Mouse (Mus musculus) MEL (cell line): Measurements from ENCODE around the gene Pitpnc1. TPM values are rescaled to one million over a fixed set of nuclear protein-coding genes. Genes with fewer than 3 reads are reported as not detected.

Source experiments
- DNase-seq: peaks from one replicate; pipeline ENCODE4 v3.0.0; 2011; ENCODE audit warnings: low read depth, low spot score
- H3K27ac ChIP-seq: 2 replicates; pipeline ENCODE4 v1.5.1; 2012; ENCODE audit warnings: low read depth, mild to moderate bottlenecking, control low read depth, low read length, moderate library complexity; ENCODE audit not compliant: control insufficient read depth
- H3K27me3 ChIP-seq, 2 experiments: fragments of 150-350 bp in 1 of 2; sonication (generic) in 1 of 2; 2 replicates each; pipeline ENCODE4 v1.6.1; 2012; ENCODE audit warnings: low read length in 2 of 2, mild to moderate bottlenecking in 2 of 2, improper control_type of control experiment in 1 of 2, moderate library complexity in 1 of 2; ENCODE audit not compliant: insufficient read depth in 2 of 2, control insufficient read depth in 1 of 2
- H3K36me3 ChIP-seq, 2 experiments: 2 replicates each; pipeline ENCODE4 v1.6.1; 2012 to 2014; ENCODE audit warnings: low read length in 2 of 2, improper control_type of control experiment in 1 of 2, inconsistent platforms in 1 of 2, mild to moderate bottlenecking in 1 of 2; ENCODE audit not compliant: insufficient read depth in 2 of 2, control insufficient read depth in 1 of 2
- H3K4me1 ChIP-seq, 2 experiments: fragments of 150-350 bp in 1 of 2; sonication (generic) in 1 of 2; 2 replicates each; pipeline ENCODE4 v1.6.1; 2012; ENCODE audit warnings: low read length in 2 of 2, improper control_type of control experiment in 1 of 2, mild to moderate bottlenecking in 1 of 2; ENCODE audit not compliant: insufficient read depth in 2 of 2, control insufficient read depth in 1 of 2
- H3K4me3 ChIP-seq, 2 experiments: fragments of 150-350 bp in 1 of 2; sonication (generic) in 1 of 2; 2 replicates each; pipeline ENCODE4 v1.5.1; 2012; ENCODE audit warnings: low read depth in 2 of 2, low read length in 2 of 2, mild to moderate bottlenecking in 2 of 2, moderate library complexity in 2 of 2, control low read depth in 1 of 2, improper control_type of control experiment in 1 of 2; ENCODE audit not compliant: control insufficient read depth in 1 of 2, insufficient read depth in 1 of 2
- H3K79me2 ChIP-seq: 2 replicates; pipeline ENCODE4 v1.6.1; 2012; ENCODE audit warnings: mild to moderate bottlenecking, low read length, moderate library complexity; ENCODE audit not compliant: control insufficient read depth, poor library complexity, insufficient read depth
- H3K9ac ChIP-seq: 2 replicates; pipeline ENCODE4 v1.6.1; 2012; ENCODE audit warnings: low read depth, mild to moderate bottlenecking, control low read depth, low read length, moderate library complexity; ENCODE audit not compliant: control insufficient read depth, poor library complexity, severe bottlenecking
- H3K9me3 ChIP-seq: fragments of 150-350 bp; sonication (generic); replicated peaks from 2 replicates; pipeline ENCODE4 v1.6.1; 2012; ENCODE audit warnings: mild to moderate bottlenecking, low read length, improper control_type of control experiment, moderate library complexity; ENCODE audit not compliant: insufficient read depth
- CHD1 ChIP-seq: IDR thresholded peaks from 2 replicates; pipeline ENCODE4 v1.6.1; 2012; ENCODE audit warnings: low read depth, mild to moderate bottlenecking, inconsistent platforms, low read length, improper control_type of control experiment
- CHD2 ChIP-seq: IDR thresholded peaks from 2 replicates; pipeline ENCODE4 v1.6.1; 2011; ENCODE audit warnings: low read length, improper control_type of control experiment
- CTCF ChIP-seq, 3 experiments: IDR thresholded peaks in 2 of 3; conservative IDR thresholded peaks in 1 of 3; 2 replicates each; pipeline ENCODE4 v1.5.1; 2011 to 2012; ENCODE audit warnings: low read length in 3 of 3, low read depth in 2 of 3, mild to moderate bottlenecking in 2 of 3, improper control_type of control experiment in 1 of 3, inconsistent platforms in 1 of 3, mixed read lengths in 1 of 3, moderate library complexity in 1 of 3; ENCODE audit not compliant: control insufficient read depth in 1 of 3, insufficient read depth in 1 of 3, poor library complexity in 1 of 3, severe bottlenecking in 1 of 3
- ELF1 ChIP-seq: IDR thresholded peaks from 2 replicates; pipeline ENCODE4 v1.6.1; 2014; ENCODE audit warnings: low read depth, mild to moderate bottlenecking, inconsistent platforms, low read length, improper control_type of control experiment, moderate library complexity
- GABPA ChIP-seq: IDR thresholded peaks from 2 replicates; pipeline ENCODE4 v1.6.1; 2012; ENCODE audit warnings: low read depth, mild to moderate bottlenecking, inconsistent platforms, low read length, improper control_type of control experiment, moderate library complexity
- GATA1 ChIP-seq: IDR thresholded peaks from 2 replicates; pipeline ENCODE4 v1.6.1; 2011; ENCODE audit warnings: low read depth, low read length, improper control_type of control experiment
- HCFC1 ChIP-seq: IDR thresholded peaks from 2 replicates; pipeline ENCODE4 v1.6.1; 2012; ENCODE audit warnings: low read depth, mild to moderate bottlenecking, inconsistent platforms, low read length, improper control_type of control experiment, moderate library complexity
- KAT2A ChIP-seq: conservative IDR thresholded peaks from 2 replicates; pipeline ENCODE4 v1.6.1; 2012; ENCODE audit warnings: low read depth, low read length, improper control_type of control experiment, inconsistent platforms
- MAFK ChIP-seq: IDR thresholded peaks from 2 replicates; pipeline ENCODE4 v1.6.1; 2011; ENCODE audit warnings: low read depth, mild to moderate bottlenecking, low read length, improper control_type of control experiment, borderline replicate concordance
- MAX ChIP-seq: IDR thresholded peaks from 2 replicates; pipeline ENCODE4 v1.6.1; 2011; ENCODE audit warnings: low read length, improper control_type of control experiment
- MAZ ChIP-seq: IDR thresholded peaks from 2 replicates; pipeline ENCODE4 v1.6.1; 2012; ENCODE audit warnings: low read depth, mild to moderate bottlenecking, inconsistent platforms, low read length, improper control_type of control experiment
- MEF2A ChIP-seq: IDR thresholded peaks from 2 replicates; pipeline ENCODE4 v1.6.1; 2014; ENCODE audit warnings: low read depth, mild to moderate bottlenecking, inconsistent platforms, low read length, improper control_type of control experiment; ENCODE audit not compliant: poor library complexity, insufficient replicate concordance, severe bottlenecking; ENCODE audit errors: extremely low read depth
- MYB ChIP-seq: IDR thresholded peaks from 2 replicates; pipeline ENCODE4 v1.6.1; 2011; ENCODE audit warnings: mild to moderate bottlenecking, low read depth, low read length, improper control_type of control experiment
- NELFE ChIP-seq: IDR thresholded peaks from 2 replicates; pipeline ENCODE4 v1.6.1; 2011; ENCODE audit warnings: low read depth, low read length, improper control_type of control experiment
- POLR2A ChIP-seq, 2 experiments: IDR thresholded peaks; 2 replicates each; pipeline ENCODE4 v1.6.1; 2011 to 2012; ENCODE audit warnings: low read length in 2 of 2, mild to moderate bottlenecking in 2 of 2, control low read depth in 1 of 2, improper control_type of control experiment in 1 of 2, low read depth in 1 of 2, moderate library complexity in 1 of 2; ENCODE audit not compliant: control insufficient read depth in 1 of 2, insufficient read depth in 1 of 2, poor library complexity in 1 of 2
- RAD21 ChIP-seq: IDR thresholded peaks from 2 replicates; pipeline ENCODE4 v1.6.1; 2011; ENCODE audit warnings: mild to moderate bottlenecking, low read depth, low read length, improper control_type of control experiment
- SIN3A ChIP-seq: IDR thresholded peaks from 2 replicates; pipeline ENCODE4 v1.6.1; 2012; ENCODE audit warnings: low read length, improper control_type of control experiment, inconsistent platforms
- SMC3 ChIP-seq: IDR thresholded peaks from 2 replicates; pipeline ENCODE4 v1.6.1; 2011; ENCODE audit warnings: low read depth, low read length, improper control_type of control experiment
- TBP ChIP-seq: IDR thresholded peaks from 2 replicates; pipeline ENCODE4 v1.8.0; 2011; ENCODE audit warnings: low read depth, low read length, improper control_type of control experiment
- TCF12 ChIP-seq: IDR thresholded peaks from 2 replicates; pipeline ENCODE4 v1.6.1; 2014; ENCODE audit warnings: low read depth, mild to moderate bottlenecking, inconsistent platforms, low read length, improper control_type of control experiment, moderate library complexity
- USF1 ChIP-seq: IDR thresholded peaks from 2 replicates; pipeline ENCODE4 v1.6.1; 2014; ENCODE audit warnings: low read depth, mild to moderate bottlenecking, inconsistent platforms, low read length, improper control_type of control experiment, moderate library complexity
- ZMIZ1 ChIP-seq: IDR thresholded peaks from 2 replicates; pipeline ENCODE4 v1.6.1; 2012; ENCODE audit warnings: low read depth, mild to moderate bottlenecking, inconsistent platforms, low read length, improper control_type of control experiment, moderate library complexity
- polyA plus RNA-seq, 2 experiments: library from polyadenylated mRNA; stranded (reverse) in 1 of 2; unstranded in 1 of 2; fragments of >175 nt in 1 of 2; fragments of >200 nt in 1 of 2; gene quantifications; 2 replicates each; pipeline versions ENCODE4 v1.2.1 to v1.2.4; 2012; ENCODE audit warnings: low replicate concordance in 2 of 2, low read depth in 1 of 2; ENCODE audit not compliant: insufficient read length in 2 of 2, insufficient read depth in 1 of 2, missing spikeins in 1 of 2
- total RNA-seq: library from RNA; depleted of rRNA; stranded (reverse); fragments of 300-350 nt; gene quantifications from 2 replicates; pipeline ENCODE4 v1.2.3, GENCODE M21; 2012

Pitpnc1 gene
- total and polyA plus RNA-seq, 3 experiments: 19.3 to 25.3 TPM; not detected in 1

DNA sequence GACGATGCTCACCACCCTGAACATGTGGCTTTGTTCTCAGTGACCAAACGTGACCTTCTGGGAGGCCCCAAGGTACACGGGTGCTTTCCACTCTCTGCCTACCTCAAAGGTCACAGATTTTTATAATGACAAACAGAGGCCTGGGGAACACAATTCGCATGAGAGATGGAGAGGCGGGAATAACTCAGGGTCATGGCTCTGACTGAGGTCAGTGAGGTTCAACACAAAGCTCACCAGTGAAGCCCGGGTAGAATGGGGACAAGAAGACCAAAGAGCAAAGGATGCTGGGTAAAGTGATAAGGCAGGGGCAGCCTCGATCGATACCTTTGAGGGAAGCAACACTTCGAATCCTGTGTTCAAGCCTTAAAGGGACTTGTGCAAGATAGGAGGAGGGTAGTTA lies 206.7 kb downstream of the Pitpnc1 start:
- DNase-seq: no peak
- peaks cover 0 to 4% of the 10 kb centered on the region in 2 experiments; a peak in 1 of 4 replicates for H3K36me3 ChIP-seq
- H3K79me2 ChIP-seq: no peaks in the 10 kb centered on the region
- no peak overlapping the region for H3K4me3 ChIP-seq
- H3K27me3 ChIP-seq: no peaks in the 10 kb centered on the region
- no peak for TF ChIP-seq CHD2
- TF ChIP-seq MEF2A: no peak
- no peak for TF ChIP-seq GABPA
- no peak for TF ChIP-seq TBP
- no peak for TF ChIP-seq ELF1
- TF ChIP-seq RAD21: no peak
- no peak for TF ChIP-seq SIN3A
- TF ChIP-seq HCFC1: no peak
- TF ChIP-seq ZMIZ1: no peak
- no peak for TF ChIP-seq MAX
- TF ChIP-seq, all 39 proteins: peak for 0
- no peaks in the 10 kb centered on the region for H3K9me3 ChIP-seq
- H3K4me1 ChIP-seq: no peaks in the 10 kb centered on the region
- no peak overlapping the region for H3K9ac ChIP-seq
- H3K27ac ChIP-seq: no peak overlapping the region

DNA sequence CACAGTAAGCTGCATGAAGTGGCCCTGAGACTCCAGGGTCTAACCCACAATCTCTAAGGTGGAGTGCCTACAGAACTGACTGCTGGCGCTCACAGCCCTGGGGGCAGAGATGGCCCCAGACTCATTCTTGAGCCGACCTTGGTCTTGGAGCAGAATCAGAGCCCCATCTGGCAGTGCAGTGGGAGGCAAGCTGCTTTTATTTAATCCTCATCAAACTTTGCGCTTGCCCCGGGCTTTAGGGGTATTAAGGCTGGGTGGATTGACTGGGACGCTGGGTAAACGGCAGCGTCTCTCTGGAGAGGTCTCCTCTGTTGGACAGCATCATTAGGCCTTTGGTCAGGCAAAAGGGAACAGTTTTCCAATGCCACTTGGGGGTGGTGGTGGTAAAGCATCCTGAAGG lies 211.1 kb downstream of the Pitpnc1 start:
- no peaks in the 10 kb centered on the region for H3K9me3 ChIP-seq
- no peak overlapping the region for H3K9ac ChIP-seq
- H3K4me1 ChIP-seq: no peaks in the 10 kb centered on the region
- no peaks in the 10 kb centered on the region; a peak in 1 of 4 replicates for H3K36me3 ChIP-seq
- no peak for DNase-seq
- no peak overlapping the region for H3K27ac ChIP-seq
- no peak overlapping the region for H3K4me3 ChIP-seq
- TF ChIP-seq GABPA: no peak
- no peak for TF ChIP-seq NELFE
- TF ChIP-seq MYB: no peak
- TF ChIP-seq GATA1: no peak
- no peak for TF ChIP-seq USF1
- TF ChIP-seq TCF12: no peak
- no peak for TF ChIP-seq POLR2A (IDR thresholded peaks at IDR 0.05; ENCODE audit: control insufficient read depth in 1 of 2, insufficient read depth in 1 of 2, low read depth in 1 of 2, low read length in 2 of 2, poor library complexity in 1 of 2)
- TF ChIP-seq MAZ: no peak
- no peak for TF ChIP-seq MAFK
- H3K79me2 ChIP-seq: no peaks in the 10 kb centered on the region
- H3K27me3 ChIP-seq: no peaks in the 10 kb centered on the region

DNA sequence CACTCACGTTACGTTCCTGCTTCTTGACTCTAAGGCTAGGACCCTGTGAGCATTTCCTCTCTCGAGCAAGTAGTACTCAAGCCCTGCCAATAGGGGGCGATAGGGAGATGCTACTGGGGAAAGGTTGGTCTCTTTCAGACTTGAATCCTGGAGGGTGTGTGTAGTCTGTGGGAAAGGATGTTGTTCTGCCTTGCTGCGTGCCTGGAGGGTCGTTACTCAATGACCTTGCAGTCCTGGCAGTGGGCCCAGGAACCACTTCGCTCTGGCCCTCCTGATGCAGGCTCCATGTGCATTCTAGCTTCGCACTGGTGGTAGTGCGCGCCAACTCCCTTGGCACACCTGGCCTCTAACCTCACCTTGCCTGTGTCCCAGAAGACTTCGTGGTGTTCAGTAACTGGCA lies 215.3 kb downstream of the Pitpnc1 start:
- Histone ChIP-seq H3K9ac (no peak overlapping the region), H3K4me1 (no peaks in the 10 kb centered on the region), H3K9me3 (no peaks in the 10 kb centered on the region), H3K4me3 (no peak overlapping the region), H3K36me3 (no peaks in the 10 kb centered on the region; a peak in 1 of 4 replicates), H3K27ac (no peak overlapping the region), H3K79me2 (no peaks in the 10 kb centered on the region), H3K27me3 (no peaks in the 10 kb centered on the region)
- no peak for TF ChIP-seq KAT2A
- peak; percentile 37 for TF ChIP-seq SMC3
- TF ChIP-seq CTCF (IDR thresholded peaks at IDR 0.05 in 2 of 3, conservative IDR thresholded peaks at IDR 0.05 in 1 of 3; ENCODE audit: control insufficient read depth in 1 of 3, insufficient read depth in 1 of 3, low read depth in 2 of 3, low read length in 3 of 3, poor library complexity in 1 of 3, severe bottlenecking in 1 of 3): peak; percentile 60 to 91 (median 78)
- TF ChIP-seq CHD1: no peak
- TF ChIP-seq RAD21: peak; percentile 30
- DNase-seq: peak; percentile 62
